Mouse (Mus musculus) heart, adult 2 months (tissue): ENCODE measurements at regions not wholly inside any gene's neighbourhood (a gene's known extent, or its start where the extent isn't known, plus 50 kb on each side); places are given as distances from the start of the nearest gene placed in this dataset.

Experiments
- CTCF ChIP-seq: fragments of 200-600 bp; IDR thresholded peaks from 2 replicates; pipeline ENCODE4 v1.8.1; 2022; ENCODE audit warnings: antibody characterized with exemption, mild to moderate bottlenecking, moderate library complexity
- EP300 ChIP-seq: fragments of 200-500 bp; IDR thresholded peaks from 2 replicates; pipeline ENCODE4 v1.6.1; 2011; ENCODE audit warnings: low read depth, low read length, control low read depth; ENCODE audit not compliant: insufficient read depth
- POLR2A ChIP-seq: fragments of 200-500 bp; IDR thresholded peaks from 2 replicates; pipeline ENCODE4 v1.6.1; 2011; ENCODE audit warnings: mild to moderate bottlenecking, low read depth, low read length, control low read depth; ENCODE audit not compliant: insufficient read depth

GRCm38 (mm10) chr13:33561625-33562024 is 77.0 kb downstream of the Serpinb9g start:
- TF ChIP-seq EP300, result no peak
- TF ChIP-seq POLR2A, result no peak
- 0 out of 2 replicates have a peak, but pooled peaks have one; percentile 10 for TF ChIP-seq CTCF
